Mouse (Mus musculus) testis, postnatal 10 days (tissue): ENCODE measurements around the gene Ctsc.
"Not testable (repeated sequence)": the region's sequence is repeated elsewhere in the genome, so short reads cannot be mapped to it uniquely, and the experiment has no call there.

ENCODE experiments used
- DNase-seq: peaks from one replicate; pipeline ENCODE4 v3.0.0; 2021; ENCODE audit warnings: low spot score

Gene Ctsc

GRCm38 (mm10) chr7:88277858-88278627 is at the start of gene Ctsc:
Gene Ctsc, plus strand, starts transcription at chr7:88278085.
- peak; percentile 58 for DNase-seq

DNA sequence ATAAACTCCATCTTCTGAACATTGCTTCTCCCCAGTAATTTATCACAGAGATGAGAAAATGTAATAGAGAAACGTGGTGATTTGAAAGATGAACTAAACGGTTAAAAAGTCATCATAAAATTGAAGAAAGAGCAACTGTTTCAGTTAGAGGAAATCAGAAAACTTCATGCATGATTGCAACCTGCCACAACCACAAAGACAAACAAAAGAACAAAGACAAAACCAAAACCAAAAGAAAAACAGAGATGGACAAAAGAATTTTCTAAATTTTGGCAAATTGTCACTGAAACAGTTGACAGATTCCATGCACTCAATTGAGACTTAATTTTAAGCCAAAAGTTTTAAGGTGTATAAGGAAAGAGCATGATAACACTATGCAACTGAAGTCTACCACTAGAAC is 48.8 kb upstream of the Ctsc start:
- DNase-seq, result no peak

DNA sequence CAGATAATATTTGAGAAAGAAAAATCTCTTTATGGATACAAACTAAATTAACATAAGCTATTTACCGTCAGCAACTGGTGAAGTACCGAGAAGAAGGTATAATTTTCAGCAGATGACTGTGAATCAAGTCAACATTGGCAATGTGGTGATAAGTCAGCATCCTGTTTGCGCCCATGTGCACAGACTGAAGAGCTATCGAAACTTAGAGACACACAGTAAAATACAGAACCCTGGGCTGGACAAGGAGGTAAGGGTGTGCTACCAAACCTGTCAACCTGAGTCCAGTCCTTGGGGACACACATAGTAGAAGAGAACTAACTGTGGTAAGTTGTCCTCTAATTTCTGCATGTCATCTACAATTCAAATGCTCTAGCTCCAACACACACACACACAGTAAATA is 47.8 kb upstream of the Ctsc start:
- DNase-seq, result no peak

DNA sequence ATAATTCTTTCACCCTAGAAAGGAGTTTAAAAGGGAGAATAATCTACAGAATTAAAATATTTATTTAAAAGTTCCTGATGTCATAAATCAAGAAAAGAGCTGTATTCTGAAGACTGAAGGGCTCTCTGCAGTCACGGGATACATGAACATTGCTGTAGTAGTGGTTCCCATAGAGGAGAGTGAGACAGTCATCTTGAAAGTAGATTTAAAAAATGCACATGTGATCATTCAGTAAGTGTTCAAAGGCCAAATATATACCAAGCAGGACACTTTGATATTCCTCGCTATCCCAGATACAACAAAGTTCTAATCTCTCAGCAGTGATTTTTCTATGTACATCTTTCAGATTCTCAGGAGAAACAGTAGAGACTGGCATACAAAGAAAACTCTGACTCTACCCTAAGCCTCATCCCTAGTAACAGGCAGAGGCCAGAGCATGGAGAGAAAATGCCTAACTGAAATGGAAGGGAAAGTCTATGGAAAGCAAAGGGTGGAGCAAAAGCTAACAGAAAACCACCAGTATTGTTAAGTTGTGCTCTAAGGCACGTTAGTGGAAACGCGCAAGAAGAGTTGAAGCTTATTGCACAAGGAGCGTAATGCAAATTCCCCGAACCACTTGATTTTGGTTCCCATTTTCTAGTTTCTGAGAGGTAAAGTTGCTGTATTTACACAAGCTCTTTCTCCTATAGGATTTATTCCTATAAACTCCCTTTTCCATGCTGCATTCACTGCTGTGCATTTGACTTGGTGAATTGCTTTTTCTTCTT is 46.9 kb upstream of the Ctsc start:
- no peak for DNase-seq

DNA sequence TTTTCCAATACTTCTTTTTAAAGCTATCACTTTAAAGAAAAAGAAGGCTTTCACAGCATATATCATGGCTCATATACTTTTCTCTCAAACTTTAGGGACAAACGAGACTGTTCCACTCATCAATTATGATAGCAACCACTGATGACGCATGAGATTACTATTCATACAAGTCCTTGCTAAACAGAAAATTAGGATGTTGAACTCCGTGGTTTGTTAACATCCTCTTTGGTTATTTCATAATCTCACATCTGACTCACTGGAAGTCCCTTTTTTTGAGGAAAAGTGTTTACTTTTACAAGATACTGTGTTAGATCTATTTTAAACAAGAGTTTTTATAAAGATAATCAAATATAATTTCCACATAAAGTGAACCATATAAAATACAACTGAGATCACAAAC is 34.8 kb upstream of the Ctsc start:
- no peak for DNase-seq

DNA sequence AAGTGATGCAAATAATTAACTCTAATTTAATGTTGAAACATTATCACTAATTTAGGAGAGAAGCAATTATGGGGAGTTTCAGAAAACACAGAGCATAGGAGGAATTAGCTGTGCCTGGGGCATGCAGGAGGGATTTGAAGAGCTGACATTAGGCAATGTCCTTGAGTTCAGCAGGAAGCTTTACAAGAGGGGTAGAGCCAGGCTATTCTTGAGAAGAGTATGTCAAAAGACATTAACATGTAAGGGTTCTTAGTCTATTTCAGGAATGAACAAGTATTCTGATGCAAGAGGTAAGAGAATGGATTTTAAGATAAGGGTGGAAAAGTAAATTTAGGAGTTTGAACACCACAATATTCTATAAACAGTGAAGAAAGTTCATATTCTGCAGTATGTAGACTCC is 33.4 kb upstream of the Ctsc start:
- no peak for DNase-seq

DNA sequence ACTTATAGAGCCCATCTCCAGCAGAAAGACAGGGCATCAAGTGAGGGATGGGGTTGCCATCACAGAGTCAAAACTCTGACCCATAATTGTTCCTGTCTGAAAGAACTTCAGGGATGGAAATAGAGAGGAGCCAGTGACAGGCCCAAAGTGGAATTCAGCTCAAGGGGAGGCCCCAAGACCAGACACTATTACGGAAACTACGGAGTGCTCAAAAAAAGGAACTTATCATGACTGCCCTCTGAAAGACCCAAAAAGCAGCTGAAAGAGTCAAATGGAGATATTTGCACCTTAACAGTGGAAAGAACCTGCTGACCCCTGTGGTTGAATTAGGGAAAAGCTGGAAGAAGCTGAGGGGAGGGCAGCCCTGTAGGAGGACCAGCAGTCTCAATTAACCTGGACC is 27.5 kb upstream of the Ctsc start:
- not testable (repeated sequence) for DNase-seq

DNA sequence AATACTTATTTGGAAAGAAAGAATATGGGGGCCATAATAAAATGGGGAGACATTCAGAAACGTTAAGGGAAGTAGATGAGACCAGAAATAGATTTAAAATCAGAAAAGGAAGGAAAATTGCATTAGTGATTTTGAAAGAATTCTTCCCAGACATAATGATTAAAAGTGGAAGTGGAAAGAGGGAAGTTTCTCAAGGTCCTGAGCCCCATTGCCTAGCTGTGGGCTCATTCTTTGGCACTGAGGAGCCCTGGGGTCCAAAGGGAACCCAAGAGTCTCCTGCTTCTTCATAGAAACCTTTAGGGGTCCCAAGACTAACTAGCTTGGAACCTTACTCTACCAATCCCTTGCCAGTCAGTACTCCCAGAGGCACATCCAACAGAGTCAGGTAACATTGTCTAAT is 26.4 kb upstream of the Ctsc start:
- no peak for DNase-seq

DNA sequence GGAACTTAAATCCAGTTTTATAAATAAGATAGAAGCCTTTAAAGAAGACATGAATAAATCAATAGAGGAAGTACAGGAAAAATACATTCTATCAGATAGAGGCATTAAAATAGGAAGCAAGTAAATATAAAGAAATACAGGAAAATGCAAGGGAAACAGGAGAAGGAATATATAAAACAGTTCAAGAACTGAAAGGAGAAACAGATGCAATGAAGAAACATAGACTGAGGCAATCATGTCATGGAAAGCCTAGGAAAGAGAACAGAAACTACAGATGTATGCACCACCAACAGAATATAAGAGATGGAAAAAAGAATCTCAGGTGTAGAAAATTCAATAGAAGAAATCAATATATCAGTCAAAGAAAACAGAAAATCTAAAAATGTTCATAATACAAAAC is 25.8 kb upstream of the Ctsc start:
- no peak for DNase-seq

GRCm38 (mm10) chr7:88254884-88255283 is 23.0 kb upstream of the Ctsc start:
- DNase-seq, result no peak

GRCm38 (mm10) chr7:88259155-88259925 is 18.5 kb upstream of the Ctsc start:
- no peak for DNase-seq

GRCm38 (mm10) chr7:88261799-88262198 is 16.1 kb upstream of the Ctsc start:
- DNase-seq, result no peak

DNA sequence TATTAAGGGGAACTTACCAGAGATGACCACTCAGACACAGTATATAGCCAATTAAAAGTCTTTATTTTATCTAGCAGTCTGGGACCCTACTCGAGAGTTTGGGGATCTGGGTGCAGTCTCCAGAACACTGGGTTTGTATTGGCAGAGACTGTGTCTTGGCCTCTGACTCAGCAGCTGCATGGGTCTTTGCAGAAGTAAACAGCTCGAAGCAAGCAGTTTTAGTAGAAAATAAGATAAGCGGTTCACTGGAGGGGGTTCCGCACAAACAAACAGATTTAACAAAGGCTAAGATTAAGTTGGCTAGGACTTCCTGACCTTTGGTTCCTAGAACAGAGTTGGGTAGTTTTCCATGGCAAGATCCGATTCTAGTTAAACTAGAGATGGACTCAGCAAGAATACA is 13.0 kb upstream of the Ctsc start:
- DNase-seq, result no peak

GRCm38 (mm10) chr7:88269913-88270312 is 8.0 kb upstream of the Ctsc start:
- DNase-seq, result no peak

- no peak for DNase-seq
Measured at GRCm38 (mm10) chr7:88271531-88271930, 6.4 kb upstream of the Ctsc start.

- no peak for DNase-seq
Measured at GRCm38 (mm10) chr7:88276914-88277765, 745 bp upstream of the Ctsc start.

DNA sequence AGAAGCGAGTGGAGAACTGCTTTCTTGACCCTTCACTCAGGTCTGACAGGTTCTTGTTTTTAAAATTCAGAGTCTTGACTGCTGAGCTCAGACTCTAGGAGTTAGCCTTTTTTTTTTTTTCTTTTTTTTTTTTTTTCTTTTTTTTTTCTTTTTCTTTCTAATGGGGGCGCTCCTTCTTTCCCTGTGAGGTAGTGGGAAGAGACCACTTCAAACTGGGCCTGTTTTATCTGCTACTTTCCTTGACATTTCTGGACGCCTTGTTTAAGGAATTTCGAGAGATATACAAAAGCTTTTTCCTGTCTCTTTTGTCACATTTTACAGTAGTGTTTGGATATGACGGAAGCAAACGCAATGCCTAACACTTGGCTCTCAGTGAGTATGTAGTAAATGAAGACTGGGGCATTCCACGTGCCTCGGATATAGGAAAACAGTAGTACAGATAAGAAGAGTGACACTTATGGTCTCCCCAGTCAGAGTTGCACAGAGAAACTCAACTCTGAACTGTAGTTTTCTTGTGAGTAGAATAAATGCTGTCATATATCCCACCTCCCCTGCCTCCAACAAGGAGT is 827 bp downstream of the Ctsc start:
- no peak for DNase-seq

- DNase-seq, result no peak
Measured at GRCm38 (mm10) chr7:88285276-88285675, 7.4 kb downstream of the Ctsc start.

DNA sequence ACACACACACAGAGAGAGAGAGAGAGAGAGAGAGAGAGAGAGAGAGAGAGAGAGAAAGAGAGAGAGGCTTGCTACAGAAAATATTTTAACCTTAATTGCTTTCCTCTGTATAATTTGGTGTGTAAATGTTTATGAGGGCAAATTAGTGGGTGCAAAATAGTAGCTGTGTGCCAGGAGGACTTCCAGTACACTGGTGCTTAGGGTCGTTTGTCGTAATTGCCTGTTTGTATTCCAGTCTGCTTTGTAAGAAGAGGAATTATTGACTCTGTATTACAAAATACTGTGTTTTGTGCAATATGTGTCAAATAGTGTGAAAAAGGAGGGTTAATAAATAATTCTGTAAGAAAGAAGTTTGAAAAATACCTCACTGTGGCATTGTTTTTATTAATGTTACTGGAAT is 13.2 kb downstream of the Ctsc start:
- no peak for DNase-seq

GRCm38 (mm10) chr7:88292044-88292443 is 14.2 kb downstream of the Ctsc start:
- DNase-seq, result no peak

GRCm38 (mm10) chr7:88293907-88294306 is 16.0 kb downstream of the Ctsc start:
- DNase-seq, result no peak

DNA sequence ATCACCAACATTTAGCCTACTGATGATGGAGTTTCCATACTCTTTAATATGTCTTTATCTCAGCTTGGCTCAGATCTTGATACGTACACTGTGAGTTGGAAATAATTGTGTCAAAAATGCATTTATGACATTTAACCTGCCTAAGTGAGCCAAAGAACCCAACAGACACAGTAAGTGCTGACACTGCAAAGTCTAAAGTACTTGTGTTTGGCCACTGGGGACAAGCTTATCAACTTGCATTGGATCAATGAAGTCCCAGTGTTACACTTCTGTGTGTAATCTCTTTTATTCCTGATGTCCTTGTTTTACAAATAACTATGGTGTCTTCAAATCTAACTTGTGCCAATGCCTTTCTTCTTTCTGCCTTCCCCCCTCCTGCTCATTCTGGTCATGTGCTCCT is 18.1 kb downstream of the Ctsc start:
- DNase-seq, result no peak
